In the genomic region with DNA sequence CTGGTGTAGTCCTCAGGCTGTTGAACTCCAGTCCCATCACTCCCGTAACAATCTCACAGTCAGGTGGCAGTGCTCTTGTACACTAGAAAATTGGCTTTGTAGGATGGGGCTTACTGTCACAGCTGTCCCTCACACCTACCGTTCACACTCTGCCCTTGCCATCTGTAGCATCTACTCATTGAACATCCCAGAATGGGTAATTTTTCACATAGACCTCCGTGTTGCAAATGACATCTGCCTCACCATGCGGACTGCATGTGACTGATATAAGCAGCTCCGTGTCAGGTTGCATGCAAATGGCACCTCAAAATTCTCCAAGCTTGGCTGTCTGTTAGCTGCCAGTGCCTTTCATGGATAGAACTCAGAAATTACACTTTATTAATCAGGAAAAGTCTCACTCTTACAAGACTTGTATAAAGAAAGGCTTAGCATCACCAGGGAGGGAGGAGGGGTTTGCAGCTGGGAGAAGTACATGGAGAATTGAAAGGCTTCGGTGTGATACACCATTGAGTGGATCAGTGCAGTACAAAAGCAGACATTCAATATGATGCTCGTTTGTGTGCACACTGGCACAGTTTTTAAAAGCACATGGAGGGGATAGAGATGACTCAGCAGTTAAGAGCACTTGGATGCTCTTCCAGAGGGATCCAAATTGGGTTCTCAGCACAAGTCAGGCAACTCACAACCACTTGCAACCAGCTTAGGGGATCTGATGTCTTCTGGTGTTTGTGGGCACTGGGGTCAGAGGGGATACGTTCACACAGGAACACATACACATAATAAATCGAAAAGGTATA, we compare ENCODE assay signal across 18 mouse cellular contexts.
DNase-seq lines count a peak whose midpoint lies in the region; ATAC-seq lines count a peak whose summit lies in the region.
"Had no signal": no experiment of that assay in that cellular context is flagged by ENCODE, and none has a peak within 500 bp of the region (broad histone marks: within the 10 kb centered on the region; RNA-seq: fewer than 3 reads in every experiment).

No protein-coding gene starts in this region.

- peak; percentile 60 for ATAC-seq in frontal cortex, adult (ENCODE audit: low TSS enrichment)
- ATAC-seq: midbrain, embryonic 13.5 days had no signal

- DNase-seq in frontal cortex, postnatal 25 days (ENCODE audit: low spot score in 2 of 2), result no peak
- DNase-seq in 3T3-L1 (ENCODE audit: low read depth, low spot score) (peak; percentile 11), NIH3T3 (ENCODE audit: low read depth) (peak; percentile 49)
- DNase-seq in layer of hippocampus, adult 9-10 months (ENCODE audit: low spot score), result peak; percentile 22
- no peak for DNase-seq in natural killer cell, adult 2 months (ENCODE audit: low spot score in 2 of 2)
- no peak for DNase-seq in lung, adult 18-20 months
- DNase-seq: adrenal gland, postnatal 25 days; B cell, adult 2 months; cerebellum, adult 2 months; cerebellum, postnatal 25 days; heart, postnatal 4 days; kidney, adult 2 months; liver; lung, embryonic 14.5 days; right cerebral cortex, postnatal 25 days; spleen, adult 18-20 months had no signal

Comparison
In these comparisons a context has a peak if more than half of its experiments do, and no peak if none do; other contexts are left out.
1. DNase-seq: peak in 3T3-L1 (single experiment), NIH3T3 (single experiment) and layer of hippocampus, adult 9-10 months (single experiment); none in frontal cortex, postnatal 25 days (0 of 2), natural killer cell, adult 2 months (0 of 2) and lung, adult 18-20 months (0 of 2).